Mouse (Mus musculus) cerebellum, adult 9-10 months (tissue): ENCODE data around the gene Mrps35.

Experiments used
- DNase-seq: peaks from one replicate; pipeline ENCODE4 v3.0.0; 2022

The Mrps35 gene

DNA sequence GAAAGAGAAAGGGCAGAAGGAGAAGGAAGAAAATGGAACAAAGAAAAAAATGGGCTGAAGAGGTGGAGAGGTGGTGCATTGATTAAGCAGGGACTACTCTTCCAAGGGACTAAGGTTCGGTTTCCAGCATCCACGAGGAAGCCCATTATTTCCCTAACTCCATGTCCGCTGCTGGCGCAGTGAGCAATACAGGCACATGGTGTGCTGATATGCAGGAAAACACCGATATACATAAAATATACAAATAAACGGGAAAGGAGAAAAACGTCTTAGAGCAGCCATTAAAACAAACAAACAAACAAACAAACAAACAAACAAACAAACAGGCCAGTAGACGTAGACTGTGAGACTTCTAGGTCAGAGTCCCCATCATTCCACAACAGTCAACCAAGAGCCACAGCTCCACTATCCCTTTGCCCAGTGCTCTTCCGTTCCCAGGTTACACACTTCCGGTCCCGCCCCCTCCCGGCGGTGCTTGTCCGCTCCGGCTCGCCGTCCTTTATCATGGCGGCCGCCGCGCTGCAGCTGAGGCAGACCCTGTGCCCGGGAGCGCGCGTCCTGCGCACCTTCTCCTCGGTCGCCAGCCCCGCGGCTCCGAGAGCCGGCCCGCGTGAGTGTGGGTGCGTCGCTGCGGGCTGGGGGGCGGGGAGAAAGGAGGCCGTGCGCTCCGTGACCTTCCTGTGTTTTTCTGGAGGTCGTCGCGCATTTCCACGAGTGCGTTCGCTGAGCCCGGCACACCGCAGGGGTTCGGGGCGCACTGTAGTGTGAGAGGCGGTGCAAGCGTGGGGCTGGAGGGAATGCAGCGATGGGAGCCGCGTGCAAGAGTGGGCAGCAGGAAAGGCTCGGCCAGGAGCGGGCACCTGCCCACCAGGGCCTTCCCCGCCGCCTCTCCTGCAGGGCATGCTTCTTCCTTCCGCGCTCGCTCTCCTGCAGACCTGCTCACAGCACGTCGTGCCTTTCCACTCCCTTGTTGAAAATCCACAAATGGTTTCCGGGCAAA is at the start of gene Mrps35:
Gene Mrps35, plus strand, starts transcription at position 474 of the 1,000 bp plus-strand sequence.
- DNase-seq: peak; percentile 89

DNA sequence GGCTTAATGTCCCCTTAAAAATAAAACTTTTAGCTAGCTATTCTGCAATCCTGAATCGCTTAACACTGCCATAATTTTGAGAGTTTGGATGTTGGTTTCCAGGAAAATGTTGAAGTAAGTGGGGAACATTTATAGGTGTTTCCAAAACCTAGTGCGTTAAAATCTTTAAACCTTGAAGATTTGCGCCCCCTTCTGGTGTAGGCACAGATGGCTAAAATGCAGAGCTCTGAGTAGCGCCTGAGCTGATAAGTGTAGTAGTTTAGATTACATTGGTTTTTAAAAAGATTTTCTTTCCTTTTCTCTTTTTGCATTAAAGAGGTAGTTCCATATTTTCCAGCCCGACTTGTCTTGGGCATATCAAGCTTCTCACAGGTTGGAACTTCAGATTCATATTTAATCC is 48.3 kb upstream of the Mrps35 start:
- peak; percentile 34 for DNase-seq

DNA sequence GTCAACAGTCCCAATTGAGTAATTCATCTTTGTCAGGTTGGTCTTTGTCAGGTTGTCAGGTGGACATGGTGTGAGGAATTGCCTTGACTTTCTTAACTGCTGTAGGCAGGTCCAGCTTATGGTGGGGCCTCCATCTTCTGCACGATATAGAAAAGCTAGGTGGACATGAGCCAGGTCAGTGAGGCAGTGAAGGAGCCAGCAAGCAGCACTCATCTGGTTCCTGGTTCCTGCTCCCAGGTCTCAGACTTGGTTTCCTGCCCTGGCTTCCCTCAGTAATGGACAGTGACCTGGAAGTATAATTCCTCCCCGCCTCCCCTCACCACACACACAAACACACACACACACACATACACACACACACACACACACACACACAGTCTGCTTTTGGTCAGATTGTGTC is 47.2 kb upstream of the Mrps35 start:
- no peak for DNase-seq

DNA sequence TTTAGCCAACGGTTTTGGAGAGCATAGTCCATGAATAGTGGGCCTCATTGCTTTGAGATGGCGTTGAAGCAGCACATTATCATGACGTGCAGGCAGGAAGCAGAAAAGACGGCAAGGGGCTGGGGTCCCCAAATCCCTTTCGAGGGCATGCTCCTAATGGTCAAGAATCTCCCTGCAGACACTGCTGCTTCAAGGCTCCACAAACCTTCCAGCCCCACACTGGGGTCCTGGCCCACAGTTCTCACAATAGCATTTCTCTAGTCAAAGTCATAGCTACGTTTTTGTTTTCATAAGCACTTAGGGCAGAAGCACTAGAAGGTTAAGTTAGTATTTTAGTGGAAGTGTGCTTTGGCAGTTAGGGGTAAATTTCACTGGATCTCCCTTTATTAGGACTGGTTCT is 46.7 kb upstream of the Mrps35 start:
- no peak for DNase-seq

DNA sequence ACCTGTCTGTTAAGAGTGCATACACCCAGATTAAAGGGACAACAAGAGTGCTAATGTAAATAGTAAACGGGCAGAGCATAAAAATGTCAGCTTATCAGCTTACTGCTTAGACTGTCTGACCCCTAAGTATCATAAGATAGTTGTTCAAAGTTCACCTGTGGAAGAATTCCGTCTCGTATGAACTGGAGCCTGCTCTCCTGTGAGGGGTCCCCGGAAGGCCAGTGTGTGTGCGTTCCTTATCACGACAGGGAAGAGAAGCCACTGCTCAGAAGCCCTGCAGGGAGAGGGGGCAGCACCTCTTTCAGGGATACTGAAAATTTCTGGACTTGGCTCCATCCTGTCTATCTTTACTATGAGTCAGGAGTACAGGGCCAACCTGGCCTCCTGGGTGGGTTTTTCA is 45.6 kb upstream of the Mrps35 start:
- DNase-seq: no peak

DNA sequence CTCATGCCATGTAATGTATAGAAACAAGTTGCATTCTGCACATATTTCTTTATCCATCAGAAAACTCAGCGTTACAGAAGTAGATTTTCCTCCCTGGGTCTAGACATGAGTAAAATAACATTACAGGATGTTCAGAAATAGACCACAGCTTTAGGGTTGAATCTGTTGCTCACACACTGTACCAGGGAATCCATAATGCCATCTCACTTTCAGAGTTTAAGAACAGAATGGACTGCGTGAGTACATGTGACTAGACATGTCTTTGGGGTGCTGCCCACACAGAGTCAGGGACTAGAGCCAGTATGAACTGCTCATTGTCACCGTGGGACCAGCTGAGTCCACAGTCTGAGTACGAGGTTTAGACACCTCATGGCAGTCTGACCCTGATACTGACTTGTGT is 43.9 kb upstream of the Mrps35 start:
- DNase-seq: no peak

DNA sequence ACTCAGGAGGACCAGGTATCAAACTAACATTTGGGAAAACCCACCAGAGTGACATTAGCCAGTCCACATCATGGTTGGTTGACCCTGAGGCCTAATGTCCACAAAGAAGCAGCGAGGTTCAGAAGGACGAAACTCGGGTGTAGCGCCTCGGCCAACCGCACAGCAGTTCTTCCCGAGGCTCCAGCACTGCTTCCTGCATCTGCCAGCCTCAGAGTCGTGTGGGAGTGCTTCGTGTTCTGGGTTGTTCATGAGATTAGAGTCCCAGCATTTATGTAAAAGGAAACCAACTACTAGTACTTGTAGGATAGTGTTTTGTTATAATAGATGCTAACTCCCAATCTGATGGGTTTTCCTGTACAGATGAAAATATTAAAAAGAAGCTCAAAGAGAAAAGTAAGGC is 43.3 kb upstream of the Mrps35 start:
- no peak for DNase-seq

DNA sequence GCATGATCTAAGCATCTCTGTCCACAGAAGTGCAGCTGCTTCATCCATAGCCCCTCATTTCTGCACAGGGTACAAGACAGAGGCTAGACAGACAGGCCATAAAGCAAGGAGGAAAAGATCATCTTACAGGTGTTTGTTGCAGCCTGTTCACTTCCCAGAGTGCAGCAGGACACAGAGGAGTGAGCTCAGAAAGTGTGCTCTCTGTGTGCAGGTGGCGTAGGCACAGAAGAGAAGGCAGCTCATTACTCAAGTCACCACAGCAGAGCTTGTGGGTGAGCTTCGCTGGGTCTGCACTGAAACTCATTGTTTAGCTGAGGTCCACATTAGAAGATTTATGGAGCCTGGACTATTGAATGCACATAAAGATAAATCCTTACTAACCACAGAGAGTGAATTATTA is 42.8 kb upstream of the Mrps35 start:
- no peak for DNase-seq

DNA sequence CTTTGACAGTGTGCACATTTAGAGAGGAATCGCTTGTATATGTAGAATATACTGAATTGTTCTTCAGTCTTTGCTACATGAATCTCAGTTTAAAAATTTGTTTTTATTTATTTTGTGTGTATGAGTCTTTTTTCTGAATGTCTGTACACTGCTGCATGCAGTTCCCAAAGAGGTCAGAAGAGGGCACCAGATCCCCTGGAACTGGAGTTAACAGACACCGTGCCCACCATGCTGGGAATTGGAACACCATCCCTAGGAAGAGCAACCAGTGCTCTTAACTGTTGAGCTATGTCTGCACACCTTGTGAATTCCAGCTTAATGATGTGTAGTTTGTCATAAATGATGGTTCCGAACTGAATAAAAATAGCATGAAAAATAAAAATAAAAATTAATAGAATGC is 34.4 kb upstream of the Mrps35 start:
- peak; percentile 72 for DNase-seq

DNA sequence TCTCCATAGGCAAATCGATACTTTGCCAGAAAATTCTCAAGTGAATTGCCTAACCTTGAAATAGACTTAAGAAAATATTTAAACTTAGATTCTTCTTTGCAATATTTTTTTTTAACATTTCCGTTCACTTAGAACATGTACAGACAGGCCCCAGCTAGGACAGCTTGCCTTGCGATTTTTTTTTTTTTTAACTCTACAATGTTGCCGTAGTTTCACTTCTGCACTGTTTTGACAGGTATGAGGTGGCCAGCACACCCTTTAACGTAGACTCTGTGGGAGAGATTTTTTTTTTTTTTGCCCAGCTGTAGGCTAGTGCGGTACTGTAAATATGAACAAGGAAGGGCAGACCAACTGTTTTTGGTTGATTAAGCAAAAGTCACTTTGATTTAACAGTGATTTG is 32.2 kb upstream of the Mrps35 start:
- no peak for DNase-seq

DNA sequence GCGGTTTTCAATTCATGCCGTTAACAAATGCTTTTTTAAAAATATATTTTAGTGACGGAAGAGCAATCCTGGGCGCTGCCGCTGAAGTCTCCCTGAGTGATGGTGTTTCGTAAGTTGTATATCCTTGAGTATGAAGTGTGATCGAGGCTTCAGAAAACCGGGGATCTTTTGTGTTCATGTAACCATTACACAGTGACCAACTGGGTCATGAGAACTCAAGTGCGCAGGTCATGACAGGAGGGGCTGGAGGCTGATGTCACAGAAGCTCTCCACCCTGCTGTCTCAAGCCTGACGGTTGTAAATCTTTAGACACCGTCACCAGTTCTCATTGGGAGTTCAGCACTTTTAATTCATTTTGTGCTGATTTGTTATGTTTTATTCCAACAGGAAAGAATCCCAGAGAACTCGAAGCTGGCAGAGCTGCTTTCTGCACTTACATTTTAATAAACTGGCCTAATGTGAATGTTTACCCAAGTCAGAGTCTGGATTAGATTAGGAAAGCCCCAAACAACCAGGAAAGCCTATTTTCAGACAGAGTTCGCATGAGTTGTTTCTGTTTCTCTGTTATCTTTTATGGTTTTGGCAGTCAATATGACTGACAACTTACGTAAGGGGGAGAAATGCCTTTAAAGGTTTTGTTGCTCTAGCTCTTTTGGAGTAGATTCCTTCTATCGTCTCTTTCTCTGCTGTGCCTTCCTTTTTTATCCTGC is 31.6 kb upstream of the Mrps35 start:
- DNase-seq: no peak

DNA sequence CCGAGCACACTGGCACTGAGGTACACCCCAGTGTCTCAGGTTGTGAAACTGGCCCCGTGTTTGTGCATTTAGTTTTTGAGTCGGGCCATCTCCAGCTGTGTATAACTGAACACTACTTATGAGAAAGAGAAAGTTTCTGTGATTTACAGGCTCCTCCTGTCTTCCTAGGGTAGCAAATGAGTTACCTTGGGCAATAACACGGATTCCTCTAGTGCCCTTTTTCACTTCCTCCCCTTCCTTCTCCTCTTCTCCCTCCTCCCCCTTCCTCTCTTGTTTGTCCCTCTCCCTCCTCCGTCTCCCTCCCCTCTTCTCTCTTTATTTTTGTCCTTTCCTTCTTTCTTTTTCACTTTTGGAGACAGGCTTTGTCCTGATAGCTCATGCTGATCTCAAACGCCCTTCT is 31.0 kb upstream of the Mrps35 start:
- no peak for DNase-seq

DNA sequence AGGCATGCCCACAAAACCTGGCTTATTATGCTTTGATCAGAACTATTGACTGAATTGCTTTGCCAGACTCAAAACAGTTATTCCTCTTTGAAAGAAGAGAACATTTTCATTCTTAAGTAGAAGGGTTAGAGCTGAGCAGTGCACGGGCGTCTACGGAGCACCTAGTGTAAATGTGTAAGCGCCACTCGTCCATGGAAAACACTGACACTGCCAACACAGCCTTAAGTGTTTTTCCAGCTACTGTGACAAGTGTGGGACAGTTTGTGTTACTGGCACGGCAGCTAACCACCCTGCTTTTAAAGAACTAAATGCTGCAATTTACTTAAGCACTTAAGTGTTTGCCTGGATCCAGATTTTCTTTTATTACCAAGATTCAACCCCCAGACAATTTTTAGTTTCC is 30.6 kb upstream of the Mrps35 start:
- no peak for DNase-seq

DNA sequence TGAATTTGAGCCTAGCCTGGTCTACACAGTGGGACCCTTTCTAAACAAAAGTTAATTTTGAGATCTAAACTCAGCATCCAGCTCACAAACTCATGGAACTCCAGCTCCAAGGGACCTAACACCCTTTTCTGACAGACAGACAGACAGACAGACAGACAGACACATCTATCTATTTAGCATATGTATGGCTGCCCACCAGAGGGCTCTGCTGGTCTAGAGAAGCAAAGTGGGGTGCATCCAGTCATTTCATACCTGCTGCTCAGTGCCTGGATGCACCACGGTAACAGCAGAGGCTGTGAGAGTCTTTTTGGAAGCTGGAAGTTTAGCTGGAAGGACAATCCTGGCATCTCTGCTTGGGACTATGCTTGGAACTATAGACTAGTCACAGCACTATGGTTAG is 29.0 kb upstream of the Mrps35 start:
- no peak for DNase-seq

DNA sequence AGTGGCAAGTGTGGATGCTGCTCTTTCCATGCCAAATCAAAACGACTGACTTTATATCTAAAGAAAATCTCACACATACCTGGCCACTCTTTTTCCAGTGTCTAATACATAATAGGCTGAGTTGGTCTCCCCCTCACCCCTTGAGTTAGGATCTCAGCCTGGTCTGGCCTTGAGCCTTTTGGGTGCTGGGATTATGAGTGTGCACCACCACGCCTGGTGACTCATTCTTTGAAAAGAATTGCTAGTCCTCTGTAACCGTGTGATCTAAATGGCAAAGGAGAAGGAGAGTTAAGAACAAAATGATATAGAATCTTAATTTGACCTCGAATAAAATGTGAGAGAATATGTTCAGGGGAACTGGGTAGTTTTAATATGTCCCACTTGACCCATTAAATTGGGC is 24.7 kb upstream of the Mrps35 start:
- DNase-seq: no peak

DNA sequence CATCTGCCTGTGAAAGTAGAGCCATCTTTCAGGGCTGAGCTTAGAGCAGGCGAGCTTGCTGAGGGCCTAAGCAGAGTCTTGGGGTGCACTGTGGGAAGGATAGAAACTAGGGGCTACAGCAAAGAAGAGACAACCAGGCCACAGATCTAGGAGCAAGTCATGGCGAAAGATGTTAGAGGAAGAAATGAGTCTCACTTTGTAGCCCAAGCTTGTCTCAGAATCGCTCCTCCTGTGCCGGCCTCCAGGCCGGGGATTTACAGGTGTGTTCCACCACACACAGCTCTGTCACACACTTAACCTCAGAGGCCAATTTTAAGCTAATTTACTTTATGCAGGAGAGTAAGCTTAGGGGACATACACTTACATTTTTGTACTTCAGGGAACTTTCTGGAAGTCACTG is 24.2 kb upstream of the Mrps35 start:
- no peak for DNase-seq

DNA sequence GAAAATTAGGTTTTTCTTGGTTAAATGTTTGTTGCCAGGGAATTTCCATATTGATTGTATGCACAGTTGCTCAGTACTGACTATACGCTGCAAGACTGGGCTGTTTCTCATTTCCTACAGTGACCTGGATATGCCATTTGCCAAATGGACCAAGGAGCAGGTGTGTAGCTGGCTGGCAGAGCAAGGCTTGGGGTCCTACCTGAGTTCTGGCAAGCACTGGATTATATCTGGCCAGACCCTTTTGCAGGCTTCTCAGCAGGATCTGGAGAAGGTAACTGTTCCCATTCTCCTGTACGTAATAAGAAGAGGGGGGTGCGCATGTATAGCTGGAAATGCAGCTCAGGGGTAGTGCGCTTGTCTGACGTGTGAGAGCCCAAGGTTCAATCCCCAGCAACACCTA is 21.4 kb upstream of the Mrps35 start:
- DNase-seq: no peak

DNA sequence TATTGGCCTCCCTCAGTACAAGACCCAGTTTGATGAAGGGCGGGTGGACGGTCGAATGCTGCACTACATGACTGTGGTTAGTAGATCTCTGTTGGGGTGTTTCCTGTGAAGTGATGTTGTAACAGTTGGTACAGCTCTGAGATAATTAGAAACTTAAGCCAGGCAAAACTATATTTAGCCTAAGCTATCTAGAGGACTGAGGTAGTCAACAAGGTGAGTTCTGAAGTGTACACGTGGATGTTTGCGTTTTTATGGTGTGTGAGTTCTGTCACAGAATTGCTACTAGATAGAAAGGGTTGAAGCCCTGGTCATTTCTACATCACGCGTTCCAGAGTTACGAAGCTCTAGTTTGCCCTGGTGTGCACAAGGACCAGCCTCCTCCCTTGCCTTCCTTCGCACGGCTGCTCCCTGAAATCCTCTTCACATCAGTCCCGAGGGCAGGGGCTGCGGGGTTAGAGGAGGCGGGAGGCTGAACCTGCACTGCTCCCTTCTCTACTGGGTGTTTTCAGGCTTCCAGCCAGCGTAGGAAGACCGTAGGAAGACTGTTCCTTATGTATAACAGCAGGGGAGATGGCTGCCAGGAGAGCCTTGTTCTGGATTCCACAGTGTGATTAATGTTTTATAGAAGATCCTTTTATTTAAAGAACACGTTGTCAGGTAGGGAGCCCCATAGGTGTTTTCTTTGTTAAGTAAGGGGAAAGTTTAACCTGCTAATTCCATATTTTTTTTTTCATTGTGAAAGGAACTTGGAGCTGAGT is 20.0 kb upstream of the Mrps35 start:
- DNase-seq: no peak

DNA sequence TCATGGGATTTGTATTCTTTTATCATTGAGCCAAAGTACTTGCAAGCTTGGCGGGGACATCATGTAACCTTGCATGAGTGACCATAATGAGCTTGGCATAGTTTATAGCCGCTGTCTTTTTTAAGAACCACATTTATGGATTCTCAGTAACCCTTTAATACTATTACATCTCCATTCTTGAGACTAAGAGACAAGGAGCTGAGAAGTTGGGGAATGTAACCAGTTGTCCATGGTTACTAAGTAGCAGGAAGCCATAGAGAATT is 19.5 kb upstream of the Mrps35 start:
- no peak for DNase-seq

DNA sequence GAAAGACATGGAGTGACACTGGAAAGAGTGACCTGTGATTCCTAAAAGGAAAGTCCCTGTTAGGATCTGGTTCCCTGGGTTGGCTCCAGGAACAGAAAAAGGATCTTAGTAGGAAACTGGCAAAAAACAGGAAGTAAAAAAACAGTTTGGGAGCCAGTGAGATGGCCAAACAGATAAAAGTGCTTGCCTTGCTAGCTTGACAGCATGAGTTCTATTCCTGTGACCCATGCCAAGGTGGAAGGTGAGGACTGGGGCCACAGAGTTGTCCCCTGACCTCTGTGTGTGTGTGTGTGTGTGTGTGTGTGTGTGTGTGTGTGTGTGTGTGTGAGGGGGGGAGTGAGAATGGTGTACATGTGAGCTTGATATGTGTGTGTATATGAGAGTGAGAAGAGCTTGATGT is 19.0 kb upstream of the Mrps35 start:
- DNase-seq: no peak

DNA sequence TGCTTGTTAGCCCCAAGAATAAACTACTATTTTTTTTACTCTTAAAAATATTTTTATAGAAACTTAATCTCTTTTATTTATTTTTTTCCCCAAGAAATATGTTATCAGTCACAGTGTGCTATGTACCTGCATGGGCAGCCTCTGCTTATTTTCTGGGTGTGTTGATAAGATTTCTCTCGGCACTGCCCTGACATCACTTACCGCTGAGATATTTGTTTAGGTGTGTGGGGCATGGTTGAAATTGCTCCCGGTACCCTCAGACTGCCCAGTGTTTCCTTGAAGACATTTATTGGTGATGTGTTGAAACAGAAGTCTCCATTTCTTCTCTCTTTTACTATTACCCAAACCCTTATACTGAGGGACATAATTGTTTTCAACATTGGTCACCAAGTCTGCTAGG is 17.8 kb upstream of the Mrps35 start:
- DNase-seq: no peak

DNA sequence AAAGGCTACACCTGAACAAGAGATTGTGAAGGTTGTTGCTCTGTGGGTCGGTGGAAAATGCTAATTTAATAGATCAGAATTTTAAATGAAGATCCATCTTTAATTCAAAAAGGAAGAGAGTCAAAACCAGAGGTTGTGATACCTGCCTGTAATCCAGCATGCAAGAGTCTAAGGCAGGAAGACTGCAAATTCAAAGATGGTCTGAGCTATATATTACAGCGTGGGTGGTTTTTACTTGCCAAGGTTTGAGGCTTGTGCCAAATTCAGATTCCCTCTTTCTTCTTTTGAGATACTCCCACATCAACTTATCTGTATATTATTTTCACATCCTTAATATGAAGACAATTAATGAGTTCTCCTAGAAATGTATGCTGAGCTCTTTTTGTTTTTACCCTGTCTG is 14.2 kb upstream of the Mrps35 start:
- DNase-seq: no peak

DNA sequence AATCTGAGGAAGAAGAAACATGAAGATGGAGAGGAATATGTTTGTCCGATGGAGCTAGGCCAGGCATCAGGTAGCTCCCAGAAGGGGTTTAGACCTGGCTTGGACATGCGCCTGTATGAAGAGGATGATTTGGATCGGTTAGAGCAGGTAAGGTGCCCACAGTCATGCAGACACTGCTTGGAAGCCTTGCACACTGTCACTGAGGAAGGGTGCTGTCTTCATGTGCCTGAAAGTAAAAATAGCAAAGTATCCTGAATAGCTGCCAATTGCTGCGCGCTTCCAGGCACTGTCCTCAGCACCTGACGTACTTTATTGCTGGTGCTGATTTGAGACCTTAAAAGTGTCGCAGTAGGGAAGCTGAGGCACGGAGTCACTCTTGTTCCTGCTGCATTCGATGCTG is 13.0 kb upstream of the Mrps35 start:
- DNase-seq: peak; percentile 77
